Mouse (Mus musculus) CD8-positive naive resting alpha-beta T cell, adult 2 months (primary cell): ENCODE results near the gene Ptma.
A peak's percentile ranks its signal among the peaks of the same experiment; 100 is the strongest.
"Not testable (repeated sequence)": the region's sequence is repeated elsewhere in the genome, so short reads cannot be mapped to it uniquely, and the experiment has no call there.

Source experiments
- DNase-seq, 2 experiments: peaks; one replicate each; pipeline ENCODE4 v3.0.0; 2022; ENCODE audit warnings: low read depth in 2 of 2, low spot score in 2 of 2

Ptma gene

DNA sequence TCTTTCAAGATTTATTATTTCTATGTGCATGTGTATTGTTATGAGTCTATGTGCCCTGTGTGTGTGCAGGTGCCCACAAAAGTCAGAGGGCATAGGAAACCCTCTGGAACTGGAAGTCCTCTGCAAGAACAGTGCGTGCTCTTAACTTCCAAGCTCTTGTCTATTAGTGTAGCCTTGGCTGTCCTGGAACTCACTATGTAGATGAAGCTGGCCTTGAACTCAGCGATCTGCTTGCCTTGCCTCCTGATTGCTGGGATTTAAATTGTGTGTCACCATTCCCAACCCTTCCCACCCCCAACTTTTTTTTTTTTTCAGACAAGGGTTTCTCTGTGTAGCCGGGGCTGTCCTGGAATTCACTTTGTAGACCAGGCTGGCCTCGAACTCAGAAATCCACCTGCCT lies 30.2 kb upstream of the Ptma start:
- DNase-seq, result no peak

DNA sequence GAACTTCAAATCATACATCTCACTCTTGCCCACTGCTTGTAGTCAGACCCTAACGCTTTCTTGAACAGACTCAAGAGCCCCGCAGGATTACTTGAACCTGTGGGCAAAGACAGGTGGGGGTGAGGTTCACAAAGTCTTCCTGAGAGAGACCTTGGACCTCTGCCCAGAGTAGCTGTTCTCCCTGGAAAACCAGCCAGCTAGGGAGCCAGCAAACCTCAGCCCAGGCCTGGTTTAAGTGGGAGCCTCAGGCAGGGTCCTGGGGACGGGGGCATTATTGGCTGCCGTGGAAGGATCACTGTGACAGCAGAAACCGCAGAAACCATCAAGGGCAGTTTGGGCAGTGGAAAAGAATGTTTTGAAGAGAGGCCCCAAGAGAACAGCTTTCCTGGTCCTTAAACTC lies 29.2 kb upstream of the Ptma start:
- no peak for DNase-seq

DNA sequence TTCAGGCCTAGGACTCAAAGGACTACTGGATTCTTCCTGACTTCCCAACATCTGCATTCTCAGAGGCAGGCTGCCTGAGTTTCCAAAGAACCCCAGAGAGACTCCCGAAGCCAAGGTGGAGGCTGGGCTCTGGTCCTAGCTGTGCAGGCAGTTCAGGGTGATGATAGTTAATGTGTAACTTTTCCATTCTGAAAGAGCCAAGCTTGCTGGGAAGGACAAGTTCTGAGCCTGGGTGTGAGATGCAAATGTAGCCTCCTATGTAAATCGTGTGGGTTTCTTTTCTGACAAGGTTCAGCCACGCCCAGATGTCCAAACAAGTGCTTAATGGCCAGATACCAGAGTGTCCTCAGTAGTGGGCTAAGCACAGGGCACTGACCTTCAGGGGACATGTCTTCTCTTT lies 28.5 kb upstream of the Ptma start:
- no peak for DNase-seq

DNA sequence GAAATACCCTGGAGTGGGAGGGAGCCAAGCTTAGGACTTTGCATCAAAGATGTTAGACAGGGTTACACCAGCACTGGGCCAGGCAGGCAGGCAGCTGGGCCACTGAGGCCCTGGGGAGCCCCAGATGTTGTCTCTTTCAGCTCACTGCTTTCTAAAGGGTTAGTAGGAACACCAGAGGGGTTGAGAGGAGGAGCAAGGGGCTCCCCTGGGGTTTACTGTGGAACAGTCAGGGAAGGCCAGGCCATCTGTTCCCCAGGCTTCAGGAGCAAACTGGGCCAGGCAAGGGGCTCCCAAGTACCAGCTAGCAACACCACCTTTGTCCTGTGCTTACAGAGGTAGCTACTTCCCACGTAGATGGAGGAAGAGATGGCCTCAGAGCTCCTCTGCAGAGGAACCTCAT lies 27.9 kb upstream of the Ptma start:
- DNase-seq, result no peak

GRCm38 (mm10) chr1:86499903-86500302 lies 26.6 kb upstream of the Ptma start:
- DNase-seq, result peak; percentile 24 to 58

DNA sequence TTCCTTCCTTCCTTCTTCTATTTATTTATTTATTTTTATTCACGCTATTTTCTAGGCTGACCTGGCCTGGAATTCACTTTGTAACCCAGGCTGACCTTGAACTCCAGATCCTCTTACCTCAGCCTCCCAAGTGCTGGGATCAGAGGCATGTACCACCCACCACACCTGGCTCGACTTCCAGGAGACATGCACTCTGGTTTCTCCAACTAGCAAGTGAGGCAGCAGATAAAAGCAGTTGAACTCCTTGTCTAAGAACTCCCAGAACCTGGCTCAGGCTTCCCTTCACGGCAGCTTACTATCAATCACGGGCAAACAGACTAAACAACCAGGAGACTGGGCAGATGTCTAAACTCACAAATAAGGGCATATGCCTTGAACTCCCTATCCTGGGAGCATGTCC lies 25.8 kb upstream of the Ptma start:
- no peak for DNase-seq

GRCm38 (mm10) chr1:86501114-86501532 lies 25.4 kb upstream of the Ptma start:
- DNase-seq, result peak; percentile 58 to 70

DNA sequence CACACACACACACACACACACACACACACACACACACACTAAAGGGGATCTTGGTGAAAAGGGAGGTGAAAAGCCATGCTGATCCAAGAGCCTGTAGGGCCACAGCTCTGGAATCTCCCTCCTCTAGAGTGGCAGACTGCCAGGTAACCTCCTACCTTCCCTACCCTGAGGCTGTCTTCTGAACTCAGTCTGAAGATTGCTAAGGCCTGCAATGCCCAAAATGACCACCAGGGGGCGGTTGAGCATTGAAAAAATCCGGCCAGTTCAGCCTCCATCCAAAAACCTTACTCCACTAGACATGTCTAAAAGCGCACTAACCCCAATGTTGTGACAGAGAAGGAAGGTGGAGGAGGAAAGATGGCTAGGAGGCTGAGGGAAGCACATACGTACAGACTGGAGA lies 25.0 kb upstream of the Ptma start:
- DNase-seq, result peak; percentile 92 to 93

DNA sequence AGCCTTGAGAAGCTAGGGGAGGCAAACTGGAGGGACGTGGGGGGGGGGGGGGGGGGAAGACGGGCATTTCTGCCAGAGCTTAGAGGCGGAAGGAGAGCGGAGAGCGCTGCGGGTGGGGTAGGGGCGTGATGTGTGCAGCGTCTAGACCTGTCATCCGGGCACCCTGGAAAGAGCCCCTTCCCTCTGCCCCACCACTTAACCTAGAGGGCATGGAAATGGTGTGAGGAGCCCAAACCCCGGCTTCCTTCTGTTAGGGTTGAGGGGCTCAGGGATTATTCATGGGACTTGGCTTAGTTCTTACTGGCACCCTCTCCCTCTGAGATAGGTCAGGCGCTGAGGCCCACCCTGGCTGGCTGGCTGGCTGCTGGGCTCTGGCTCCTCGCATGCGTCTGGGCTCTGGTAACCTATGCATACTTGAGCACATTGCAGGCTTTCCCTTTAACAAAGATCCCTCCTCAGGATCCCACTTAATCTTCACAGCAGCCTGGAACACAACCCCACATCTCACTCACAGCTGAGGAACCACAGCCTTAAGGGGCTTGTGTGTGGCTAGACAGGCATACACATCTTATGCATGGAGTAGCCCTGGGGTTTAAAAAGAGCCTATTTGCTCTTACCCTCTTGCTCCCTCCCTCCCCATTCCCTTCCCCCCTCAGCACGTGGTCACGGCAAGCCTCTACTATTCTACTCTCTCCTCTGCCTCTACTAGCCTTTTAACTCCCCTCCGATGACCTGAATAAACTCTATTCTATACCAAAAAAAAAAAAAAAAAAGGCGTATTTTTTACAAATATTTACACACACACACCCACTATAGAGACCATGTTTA lies 24.1 kb upstream of the Ptma start:
- no peak for DNase-seq

DNA sequence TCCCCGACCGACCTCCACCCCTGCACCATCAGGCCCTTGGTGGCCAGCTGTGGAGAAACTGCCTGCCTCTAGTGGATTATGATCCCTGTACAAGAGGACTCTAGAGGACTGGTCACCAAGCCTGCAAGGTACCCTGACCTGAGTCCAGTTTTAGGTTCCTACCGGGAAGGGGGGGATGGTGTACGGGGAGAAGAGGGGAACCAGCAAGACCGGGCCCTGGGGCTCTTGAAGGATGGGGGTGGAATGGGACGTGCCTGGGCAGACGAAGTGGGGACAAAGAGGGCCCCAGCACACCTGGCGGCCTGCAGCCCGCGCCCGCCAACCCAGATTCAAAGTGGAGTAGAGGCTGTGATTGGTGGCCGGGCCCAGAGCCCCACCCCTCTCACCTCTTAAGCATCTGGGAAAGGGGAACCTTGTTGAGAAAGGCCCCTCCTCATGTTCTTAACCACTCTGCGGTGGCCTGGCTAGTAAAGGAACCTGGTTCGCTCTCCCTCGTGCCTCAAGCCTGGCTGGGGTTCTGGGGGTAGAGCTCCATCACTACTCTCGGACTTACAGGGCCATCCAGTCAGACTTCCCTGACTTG lies 23.3 kb upstream of the Ptma start:
- no peak for DNase-seq

DNA sequence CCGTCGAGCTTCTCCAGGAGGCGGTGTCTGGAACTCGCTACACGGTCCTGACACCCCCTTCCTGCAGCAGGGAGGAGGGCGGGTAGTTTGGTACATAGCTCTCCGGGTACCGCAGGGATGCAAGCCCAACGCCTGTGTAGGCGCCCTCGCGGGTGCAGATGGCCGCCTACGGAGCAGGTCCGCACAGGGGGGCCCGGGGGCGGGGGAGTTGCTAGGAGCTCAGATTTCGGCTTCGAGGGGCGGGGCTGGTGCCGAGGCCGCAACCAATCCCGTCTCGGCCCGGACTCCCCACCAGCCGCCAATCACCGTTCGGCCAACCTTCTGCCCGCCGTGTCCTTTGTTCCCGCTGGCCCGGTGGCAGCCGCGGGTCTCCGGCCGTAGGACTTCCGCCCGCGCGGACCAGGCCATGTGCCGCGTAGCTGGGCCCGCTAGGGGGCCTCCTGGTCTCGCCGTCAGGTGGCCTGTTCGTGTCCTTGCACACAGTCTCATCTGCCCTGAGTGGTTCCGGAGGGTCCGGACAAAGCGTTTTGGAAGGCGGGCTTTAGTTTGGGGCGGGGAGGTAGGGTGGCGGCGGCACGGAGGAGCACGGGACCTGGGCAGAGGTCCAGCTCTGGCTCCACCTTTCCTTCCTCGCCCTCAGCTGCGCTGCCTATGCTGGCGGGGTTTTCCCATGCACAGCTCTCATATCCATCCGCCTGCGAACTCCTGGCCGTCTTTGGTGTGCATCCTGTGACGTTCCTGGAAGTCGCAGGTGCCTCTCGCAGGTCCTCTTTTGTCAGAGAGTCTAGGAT lies 22.4 kb upstream of the Ptma start:
- peak; percentile 59 for DNase-seq

DNA sequence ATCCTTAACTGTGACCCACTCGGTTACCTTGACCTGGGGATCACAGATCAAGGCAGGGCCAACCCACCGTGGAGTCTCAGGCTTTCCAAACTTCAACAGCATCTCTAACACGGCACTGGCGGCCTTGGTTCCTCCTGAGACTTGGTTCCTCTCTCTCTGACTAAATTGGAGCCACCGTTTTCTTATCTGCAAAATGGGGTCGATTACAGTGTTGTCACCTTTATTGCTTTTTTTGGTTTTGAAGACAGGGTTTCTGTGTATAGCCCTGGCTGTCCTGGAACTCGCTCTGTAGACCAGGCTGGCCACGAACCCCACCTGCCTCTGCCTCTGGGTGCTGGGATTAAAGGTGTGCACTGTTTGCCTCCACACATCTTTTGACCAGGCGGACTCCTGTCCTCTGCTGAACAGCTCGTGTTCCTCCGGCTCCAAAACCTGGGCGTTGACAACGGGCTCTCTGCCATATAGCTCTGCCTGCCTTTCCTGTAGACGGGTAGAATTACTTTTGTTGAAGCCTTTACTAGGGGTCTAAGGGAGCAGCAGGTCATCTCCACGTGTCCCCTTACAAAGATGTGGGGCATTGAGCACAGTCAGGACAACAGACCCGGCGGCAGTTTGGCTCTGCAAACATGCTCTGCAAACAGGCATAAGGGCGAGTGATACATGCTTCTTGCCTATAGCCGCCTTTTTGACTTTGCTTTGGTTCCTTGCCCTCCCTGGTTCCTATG lies 21.7 kb upstream of the Ptma start:
- no peak for DNase-seq

GRCm38 (mm10) chr1:86505461-86505860 lies 21.1 kb upstream of the Ptma start:
- DNase-seq, result no peak

DNA sequence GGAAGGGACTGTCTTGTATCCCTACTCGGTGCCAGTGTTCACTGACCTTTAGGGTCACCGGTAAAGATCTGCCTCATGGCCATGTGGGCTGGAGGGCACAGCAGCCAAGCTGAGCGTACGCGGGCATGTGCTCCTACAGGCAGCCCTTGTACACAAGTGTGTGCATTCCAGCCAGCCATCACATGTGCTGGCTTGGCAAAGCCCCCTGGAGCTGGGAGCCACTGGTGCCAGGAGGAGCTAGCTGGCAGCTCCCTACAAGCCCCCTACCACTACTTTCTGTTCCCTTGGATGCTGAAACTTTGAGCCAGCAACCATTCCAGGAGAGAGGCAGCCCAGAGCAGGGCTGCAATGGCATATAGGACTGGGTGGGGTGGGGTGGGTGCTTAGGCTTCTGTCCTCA lies 20.1 kb upstream of the Ptma start:
- DNase-seq, result no peak

GRCm38 (mm10) chr1:86507866-86508265 lies 18.7 kb upstream of the Ptma start:
- no peak for DNase-seq

DNA sequence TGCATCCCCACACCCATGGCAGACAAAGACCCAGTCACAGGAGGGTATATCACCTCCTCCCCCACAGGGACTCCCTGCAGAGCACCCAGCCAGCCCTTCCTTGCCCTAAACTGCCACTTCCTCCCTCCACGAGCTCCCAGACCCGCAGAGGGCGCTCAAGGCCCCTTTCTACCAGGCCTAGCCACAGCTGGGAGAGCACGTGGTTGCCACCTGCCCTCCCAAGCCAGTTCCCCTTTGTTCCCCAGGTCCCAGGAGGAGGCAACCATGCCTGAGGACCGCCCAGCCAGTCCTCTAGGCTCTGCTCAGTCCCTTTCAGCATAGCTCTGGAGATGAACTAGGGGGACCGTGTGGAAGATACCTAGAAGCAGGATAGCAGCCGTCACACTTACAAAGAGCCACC lies 17.1 kb upstream of the Ptma start:
- DNase-seq, result peak; percentile 83 to 93

- DNase-seq, result no peak
Observed at GRCm38 (mm10) chr1:86510266-86510665, 16.3 kb upstream of the Ptma start.

GRCm38 (mm10) chr1:86510676-86511441 lies 15.7 kb upstream of the Ptma start:
- no peak for DNase-seq

DNA sequence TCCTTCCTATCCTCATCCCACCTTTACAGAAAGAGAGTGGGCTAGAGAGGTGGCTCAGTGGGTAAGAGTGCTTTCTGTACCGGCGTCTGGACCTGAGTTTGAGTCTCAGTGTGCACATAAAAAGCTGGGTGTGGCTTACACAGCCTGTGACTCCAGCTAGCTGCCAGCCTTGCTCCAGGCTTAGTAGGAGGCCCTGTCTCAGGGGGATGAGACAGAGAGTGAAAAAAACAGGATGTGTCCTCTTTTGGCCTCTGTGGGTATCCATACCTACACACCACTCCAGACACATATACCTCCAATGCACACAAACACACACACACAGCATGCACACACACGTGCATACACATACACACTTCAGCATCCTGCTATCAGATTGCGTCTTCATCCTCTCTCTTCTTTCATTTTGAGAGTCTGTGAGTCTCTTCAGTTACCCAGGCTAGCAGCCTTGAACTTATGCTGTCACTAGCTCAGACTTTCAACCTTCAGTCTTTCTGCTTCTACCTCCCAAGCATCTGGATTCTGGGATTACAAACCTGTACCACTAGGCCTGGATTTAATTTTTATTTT lies 14.3 kb upstream of the Ptma start:
- no peak for DNase-seq

- not testable (repeated sequence) for DNase-seq
Observed at GRCm38 (mm10) chr1:86513031-86513430, 13.5 kb upstream of the Ptma start.
